Mouse (Mus musculus) brain, embryonic 14.5 days (tissue): ENCODE results near the gene Rrp12.
"Not testable (repeated sequence)": the region's sequence is repeated elsewhere in the genome, so short reads cannot be mapped to it uniquely, and the experiment has no call there.

Experiments
- CTCF ChIP-seq: fragments of 200-500 bp; IDR thresholded peaks from 2 replicates; pipeline ENCODE4 v1.5.1; 2012; ENCODE audit warnings: inconsistent platforms, mild to moderate bottlenecking, moderate library complexity, borderline replicate concordance; ENCODE audit not compliant: insufficient read depth, insufficient read length; ENCODE audit errors: extremely low read depth
- POLR2A ChIP-seq: fragments of 200-500 bp; IDR thresholded peaks from 2 replicates; pipeline ENCODE4 v1.6.1; 2012; ENCODE audit warnings: mild to moderate bottlenecking, inconsistent platforms, borderline replicate concordance; ENCODE audit not compliant: poor library complexity, insufficient read depth, insufficient read length, severe bottlenecking; ENCODE audit errors: extremely low read depth

DNA sequence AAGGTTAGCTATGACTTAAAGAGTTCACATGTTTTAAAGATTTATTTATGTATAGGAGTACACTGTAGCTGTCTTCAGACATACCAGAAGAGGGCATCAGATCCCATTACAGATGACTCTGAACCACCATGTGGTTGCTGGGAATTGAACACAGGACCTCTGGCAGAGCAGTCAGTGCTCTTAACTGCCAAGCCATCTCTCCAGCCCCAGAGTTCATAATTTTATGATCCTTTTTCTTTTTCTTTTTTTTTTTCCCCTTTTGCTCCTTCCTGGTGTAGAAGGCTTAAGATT, 18.6 kb upstream of the Rrp12 start:
- not testable (repeated sequence) for TF ChIP-seq POLR2A, CTCF
